Mouse (Mus musculus) forebrain, embryonic 12.5 days (tissue): Measurements from ENCODE around the gene Acot11. TPM values are rescaled to one million over a fixed set of nuclear protein-coding genes. Genes with fewer than 3 reads are reported as not detected.
A peak's percentile ranks its signal among the peaks of the same experiment; 100 is the strongest.

Experiments
- ATAC-seq: fragments of 200-750 bp; cut with Nextera tagmentation; 2 replicates; pipeline ENCODE4 v1.8.0; 2017; ENCODE audit warnings: moderate TSS enrichment; ENCODE audit not compliant: low FRiP score
- H3K27ac ChIP-seq: fragments of 300-500 bp; sonication (generic); 2 replicates; pipeline ENCODE4 v1.5.1; 2016; ENCODE audit warnings: mild to moderate bottlenecking
- H3K27me3 ChIP-seq: fragments of 300-500 bp; sonication (generic); 2 replicates; pipeline ENCODE4 v1.6.1; 2016; ENCODE audit warnings: mild to moderate bottlenecking
- H3K36me3 ChIP-seq: fragments of 300-500 bp; sonication (generic); replicated peaks from 2 replicates; pipeline ENCODE4 v1.6.1; 2016; ENCODE audit warnings: mild to moderate bottlenecking
- H3K4me1 ChIP-seq: fragments of 300-500 bp; sonication (generic); 2 replicates; pipeline ENCODE4 v1.6.1; 2016
- H3K4me2 ChIP-seq: fragments of 300-500 bp; sonication (generic); 2 replicates; pipeline ENCODE4 v1.6.1; 2016; ENCODE audit warnings: mild to moderate bottlenecking, moderate library complexity
- H3K4me3 ChIP-seq: fragments of 300-500 bp; sonication (generic); replicated peaks from 2 replicates; pipeline ENCODE4 v1.5.1; 2016; ENCODE audit warnings: mild to moderate bottlenecking
- H3K9ac ChIP-seq: fragments of 300-500 bp; sonication (generic); 2 replicates; pipeline ENCODE4 v1.6.1; 2016; ENCODE audit warnings: mild to moderate bottlenecking
- H3K9me3 ChIP-seq: fragments of 300-500 bp; sonication (generic); 2 replicates; pipeline ENCODE4 v1.6.1; 2016
- WGBS: fragments of 180-500 bp; shearing (Covaris S2); methylation state at CpG from one replicate; pipeline ENCODE4 v1.1.7; 2016; 5-methylcytosine and 5-hydroxymethylcytosine counted together
- polyA plus RNA-seq: library from polyadenylated mRNA; unstranded; fragments of >200 nt; fragmentation: Nextera tagmentation; extraction: Ambion mirVana; gene quantifications from 2 replicates; pipeline ENCODE4 v1.2.1, GENCODE M21; 2016

Acot11 gene
- polyA plus RNA-seq, 1 experiment from 2014 or later, result 1.4 TPM

GRCm38 (mm10) chr4:106837425-106837824 is 32.6 kb upstream of the Acot11 start:
- Histone ChIP-seq H3K27ac (peak overlapping the region; percentile 97), H3K9ac (peak overlapping the region; percentile 30), H3K9me3 (no peaks in the 10 kb centered on the region), H3K4me1 (peaks cover 55% of the 10 kb centered on the region), H3K4me2 (peak overlapping the region; percentile 48), H3K4me3 (peak overlapping the region; percentile 25), H3K27me3 (peaks cover 20% of the 10 kb centered on the region), H3K36me3 (no peaks in the 10 kb centered on the region)
- WGBS, result 9% methylated on average over 9 of the region's 9 CpGs
- ATAC-seq, result no peak

- Histone ChIP-seq H3K36me3 (no peaks in the 10 kb centered on the region), H3K27me3 (peaks cover 52% of the 10 kb centered on the region), H3K27ac (no peak overlapping the region), H3K9ac (no peak overlapping the region), H3K4me2 (no peak overlapping the region), H3K4me1 (peaks cover 14% of the 10 kb centered on the region), H3K9me3 (no peaks in the 10 kb centered on the region), H3K4me3 (no peak overlapping the region)
- WGBS, result 69% methylated on average over 6 of the region's 6 CpGs
- ATAC-seq, result no peak
Measured at GRCm38 (mm10) chr4:106830545-106831112, 25.8 kb upstream of the Acot11 start.

- Histone ChIP-seq H3K4me1 (peaks cover 14% of the 10 kb centered on the region), H3K36me3 (no peaks in the 10 kb centered on the region), H3K4me3 (peak overlapping the region; percentile 33), H3K4me2 (peak overlapping the region; percentile 63), H3K27me3 (peaks cover 60% of the 10 kb centered on the region), H3K9me3 (no peaks in the 10 kb centered on the region), H3K9ac (peak overlapping the region; percentile 51), H3K27ac (no peak overlapping the region; the same call in 1 of the 2 replicates)
- ATAC-seq, result peak; percentile 75
- 1% methylated on average over 41 of the region's 42 CpGs for WGBS
Measured at GRCm38 (mm10) chr4:106827738-106828361, 23.1 kb upstream of the Acot11 start.

- Histone ChIP-seq H3K36me3 (no peaks in the 10 kb centered on the region), H3K4me3 (no peak overlapping the region), H3K27me3 (peaks cover 65% of the 10 kb centered on the region), H3K9ac (no peak overlapping the region), H3K9me3 (no peaks in the 10 kb centered on the region), H3K27ac (no peak overlapping the region), H3K4me2 (no peak overlapping the region), H3K4me1 (peaks cover 14% of the 10 kb centered on the region)
- ATAC-seq, result no peak
- WGBS, result 64% methylated on average over 5 of the region's 5 CpGs
Measured at GRCm38 (mm10) chr4:106825229-106825628, 20.4 kb upstream of the Acot11 start.

- Histone ChIP-seq H3K36me3 (no peaks in the 10 kb centered on the region), H3K4me2 (no peak overlapping the region), H3K9ac (no peak overlapping the region), H3K4me3 (no peak overlapping the region), H3K4me1 (peaks cover 14% of the 10 kb centered on the region; the same call in 1 of the 2 replicates), H3K9me3 (no peaks in the 10 kb centered on the region), H3K27me3 (peaks cover 55% of the 10 kb centered on the region), H3K27ac (no peak overlapping the region)
- no peak for ATAC-seq
Measured at GRCm38 (mm10) chr4:106819404-106819803, 14.6 kb upstream of the Acot11 start.

- Histone ChIP-seq H3K4me3 (no peak overlapping the region), H3K27ac (no peak overlapping the region), H3K9ac (no peak overlapping the region), H3K36me3 (no peaks in the 10 kb centered on the region), H3K9me3 (no peaks in the 10 kb centered on the region), H3K4me1 (peaks cover 14% of the 10 kb centered on the region; the same call in 1 of the 2 replicates), H3K4me2 (no peak overlapping the region), H3K27me3 (peaks cover 63% of the 10 kb centered on the region)
- WGBS, result 80% methylated on average over 6 of the region's 6 CpGs
- no peak for ATAC-seq
Measured at GRCm38 (mm10) chr4:106818332-106818731, 13.5 kb upstream of the Acot11 start.

GRCm38 (mm10) chr4:106817017-106817416 is 12.2 kb upstream of the Acot11 start:
- Histone ChIP-seq H3K27ac (no peak overlapping the region), H3K9me3 (no peaks in the 10 kb centered on the region), H3K4me3 (no peak overlapping the region), H3K27me3 (peaks cover 61% of the 10 kb centered on the region), H3K4me1 (peaks cover 14% of the 10 kb centered on the region; the same call in 1 of the 2 replicates), H3K4me2 (no peak overlapping the region), H3K36me3 (no peaks in the 10 kb centered on the region), H3K9ac (no peak overlapping the region)
- ATAC-seq, result no peak
- 95% methylated on average over 4 of the region's 4 CpGs for WGBS

- Histone ChIP-seq H3K9me3 (no peaks in the 10 kb centered on the region), H3K36me3 (no peaks in the 10 kb centered on the region), H3K27ac (peak overlapping the region; percentile 25; the same call in 1 of the 2 replicates), H3K4me2 (peak overlapping the region; percentile 24), H3K4me3 (no peak overlapping the region), H3K4me1 (peaks cover 14% of the 10 kb centered on the region; the same call in 1 of the 2 replicates), H3K27me3 (peaks cover 51% of the 10 kb centered on the region), H3K9ac (no peak overlapping the region)
- peak; percentile 95 for ATAC-seq
- 41% methylated on average over 25 of the region's 25 CpGs for WGBS
Measured at GRCm38 (mm10) chr4:106815396-106816324, 10.9 kb upstream of the Acot11 start.

GRCm38 (mm10) chr4:106811162-106811561 is 6.4 kb upstream of the Acot11 start:
- no peak for ATAC-seq

GRCm38 (mm10) chr4:106810039-106810438 is 5.2 kb upstream of the Acot11 start:
- no peak overlapping the region for H3K4me3 ChIP-seq
- H3K27ac ChIP-seq, result no peak overlapping the region
- peaks cover 9% of the 10 kb centered on the region; the same call in 1 of the 2 replicates for H3K9me3 ChIP-seq
- no peak overlapping the region for H3K4me2 ChIP-seq
- H3K9ac ChIP-seq, result no peak overlapping the region
- no peak for ATAC-seq
- no peaks in the 10 kb centered on the region for H3K36me3 ChIP-seq
- H3K4me1 ChIP-seq, result peaks cover under 1% of the 10 kb centered on the region; the same call in 1 of the 2 replicates
- 86% methylated on average over 6 of the region's 6 CpGs for WGBS
- peaks cover 28% of the 10 kb centered on the region for H3K27me3 ChIP-seq

More at GRCm38 (mm10) chr4:106811162-106811561, 6.4 kb upstream of the Acot11 start:
- Histone ChIP-seq H3K36me3 (no peaks in the 10 kb centered on the region), H3K27ac (no peak overlapping the region), H3K9ac (no peak overlapping the region), H3K4me3 (no peak overlapping the region), H3K27me3 (peaks cover 20% of the 10 kb centered on the region), H3K9me3 (peaks cover 9% of the 10 kb centered on the region; the same call in 1 of the 2 replicates), H3K4me1 (peaks cover 9% of the 10 kb centered on the region; the same call in 1 of the 2 replicates), H3K4me2 (no peak overlapping the region)
- WGBS, result 97% methylated on average over 8 of the region's 8 CpGs

GRCm38 (mm10) chr4:106807287-106807686 is 2.5 kb upstream of the Acot11 start:
- Histone ChIP-seq H3K27me3 (peaks cover 34% of the 10 kb centered on the region), H3K36me3 (no peaks in the 10 kb centered on the region), H3K4me2 (no peak overlapping the region), H3K9ac (no peak overlapping the region), H3K9me3 (peaks cover 9% of the 10 kb centered on the region; the same call in 1 of the 2 replicates), H3K4me1 (peaks cover 5% of the 10 kb centered on the region; the same call in 1 of the 2 replicates), H3K27ac (no peak overlapping the region), H3K4me3 (no peak overlapping the region)
- no peak for ATAC-seq
- WGBS, result 86% methylated on average over 3 of the region's 3 CpGs

GRCm38 (mm10) chr4:106805890-106806289 is 1.1 kb upstream of the Acot11 start:
- ATAC-seq, result no peak
- Histone ChIP-seq H3K4me3 (no peak overlapping the region), H3K4me2 (no peak overlapping the region), H3K27me3 (peaks cover 34% of the 10 kb centered on the region), H3K4me1 (peaks cover 5% of the 10 kb centered on the region; the same call in 1 of the 2 replicates), H3K27ac (no peak overlapping the region), H3K9ac (no peak overlapping the region), H3K36me3 (no peaks in the 10 kb centered on the region), H3K9me3 (peaks cover 9% of the 10 kb centered on the region; the same call in 1 of the 2 replicates)
- 46% methylated on average over 2 of the region's 2 CpGs for WGBS
